Mouse (Mus musculus) intestine, postnatal 0 days (tissue): ENCODE measurements around the gene Suclg1. TPM values are rescaled to one million over a fixed set of nuclear protein-coding genes. Genes with fewer than 3 reads are reported as not detected.

Source experiments
- ATAC-seq: fragments of 200-750 bp; cut with Nextera tagmentation; 2 replicates; pipeline ENCODE4 v1.8.0; 2017; ENCODE audit warnings: mild to moderate bottlenecking, moderate TSS enrichment, moderate library complexity
- H3K27ac ChIP-seq: fragments of 300-500 bp; sonication (generic); 2 replicates; pipeline ENCODE4 v1.5.1; 2014; ENCODE audit warnings: mild to moderate bottlenecking, low read depth, low read length, moderate library complexity
- H3K27me3 ChIP-seq: fragments of 300-500 bp; sonication (generic); replicated peaks from 2 replicates; pipeline ENCODE4 v1.6.1; 2014; ENCODE audit warnings: low read length, mixed read lengths; ENCODE audit not compliant: control insufficient read depth, insufficient read depth
- H3K36me3 ChIP-seq: fragments of 300-500 bp; sonication (generic); 2 replicates; pipeline ENCODE4 v1.6.1; 2014; ENCODE audit warnings: mild to moderate bottlenecking, moderate library complexity; ENCODE audit not compliant: control insufficient read depth, insufficient read depth
- H3K4me1 ChIP-seq: fragments of 300-500 bp; sonication (generic); replicated peaks from 2 replicates; pipeline ENCODE4 v1.6.1; 2014; ENCODE audit warnings: antibody characterized with exemption, low read length, mixed read lengths; ENCODE audit not compliant: control insufficient read depth, insufficient read depth
- H3K4me2 ChIP-seq: fragments of 300-500 bp; sonication (generic); replicated peaks from 2 replicates; pipeline ENCODE4 v1.6.1; 2014; ENCODE audit warnings: low read depth, mild to moderate bottlenecking, moderate library complexity
- H3K4me3 ChIP-seq: fragments of 300-500 bp; sonication (generic); 2 replicates; pipeline ENCODE4 v1.5.1; 2014; ENCODE audit warnings: low read depth, low read length
- H3K9ac ChIP-seq: fragments of 300-500 bp; sonication (generic); 2 replicates; pipeline ENCODE4 v1.6.1; 2014; ENCODE audit warnings: mild to moderate bottlenecking, low read depth, low read length
- H3K9me3 ChIP-seq: fragments of 300-500 bp; sonication (generic); 2 replicates; pipeline ENCODE4 v1.6.1; 2016; ENCODE audit warnings: mixed run types; ENCODE audit not compliant: control insufficient read depth
- CTCF ChIP-seq: sonication (generic); IDR thresholded peaks from 2 replicates; pipeline ENCODE4 v1.5.1; 2016; ENCODE audit warnings: low read depth, mild to moderate bottlenecking, control low read depth, antibody characterized with exemption, moderate library complexity
- WGBS: fragments of 180-500 bp; shearing (Covaris S2); extraction: QIAGEN DNeasy Blood & Tissue Kit; methylation state at CpG from one replicate; pipeline ENCODE4 v1.1.7; 2014; 5-methylcytosine and 5-hydroxymethylcytosine counted together
- polyA plus RNA-seq: library from polyadenylated mRNA; unstranded; fragments of >200 nt; fragmentation: Nextera tagmentation; extraction: Ambion mirVana; gene quantifications from 2 replicates; pipeline ENCODE4 v1.2.1, GENCODE M21; 2015

Gene Suclg1
- polyA plus RNA-seq, 1 experiment from 2014 or later, result 327 TPM

- Histone ChIP-seq H3K4me2 (no peak overlapping the region), H3K27ac (no peak overlapping the region), H3K4me3 (no peak overlapping the region), H3K36me3 (no peaks in the 10 kb centered on the region), H3K4me1 (no peaks in the 10 kb centered on the region), H3K9ac (no peak overlapping the region), H3K27me3 (no peaks in the 10 kb centered on the region), H3K9me3 (no peaks in the 10 kb centered on the region)
- TF ChIP-seq CTCF, result no peak
- ATAC-seq, result no peak
- WGBS, result 48% methylated on average over 4 of the region's 4 CpGs
Measured at GRCm38 (mm10) chr6:73228408-73228807, 19.8 kb upstream of the Suclg1 start.

- TF ChIP-seq CTCF, result no peak
- no peaks in the 10 kb centered on the region for H3K36me3 ChIP-seq
- H3K4me2 ChIP-seq, result no peak overlapping the region
- 67% methylated on average over 3 of the region's 3 CpGs for WGBS
- no peaks in the 10 kb centered on the region for H3K27me3 ChIP-seq
- H3K4me3 ChIP-seq, result no peak overlapping the region
- H3K27ac ChIP-seq, result no peak overlapping the region
- no peak overlapping the region for H3K9ac ChIP-seq
- H3K4me1 ChIP-seq, result no peaks in the 10 kb centered on the region
- ATAC-seq, result no peak
- H3K9me3 ChIP-seq, result no peaks in the 10 kb centered on the region
Measured at GRCm38 (mm10) chr6:73228881-73229280, 19.3 kb upstream of the Suclg1 start.

GRCm38 (mm10) chr6:73232152-73232584 lies 16.0 kb upstream of the Suclg1 start:
- Histone ChIP-seq H3K27me3 (no peaks in the 10 kb centered on the region), H3K4me1 (no peaks in the 10 kb centered on the region), H3K27ac (no peak overlapping the region), H3K9ac (no peak overlapping the region), H3K4me2 (peak overlapping the region; percentile 47), H3K36me3 (no peaks in the 10 kb centered on the region), H3K4me3 (peak overlapping the region; percentile 11; the same call in 1 of the 2 replicates), H3K9me3 (no peaks in the 10 kb centered on the region)
- TF ChIP-seq CTCF, result no peak
- ATAC-seq, result peak; percentile 83
- WGBS, result 42% methylated on average over 12 of the region's 12 CpGs

GRCm38 (mm10) chr6:73233202-73233726 lies 14.9 kb upstream of the Suclg1 start:
- Histone ChIP-seq H3K4me3 (no peak overlapping the region), H3K9me3 (no peaks in the 10 kb centered on the region), H3K27ac (no peak overlapping the region), H3K4me2 (no peak overlapping the region), H3K9ac (no peak overlapping the region), H3K36me3 (no peaks in the 10 kb centered on the region), H3K4me1 (no peaks in the 10 kb centered on the region), H3K27me3 (no peaks in the 10 kb centered on the region)
- WGBS, result 88% methylated on average over 6 of the region's 6 CpGs
- peak; percentile 55 for TF ChIP-seq CTCF
- no peak for ATAC-seq

- no peaks in the 10 kb centered on the region for H3K27me3 ChIP-seq
- no peaks in the 10 kb centered on the region for H3K36me3 ChIP-seq
- H3K4me1 ChIP-seq, result no peaks in the 10 kb centered on the region
- no peak for ATAC-seq
- H3K4me3 ChIP-seq, result no peak overlapping the region
- H3K27ac ChIP-seq, result no peak overlapping the region
- WGBS, result 88% methylated on average over 6 of the region's 6 CpGs
- no peak overlapping the region for H3K9ac ChIP-seq
- no peak for TF ChIP-seq CTCF
- no peaks in the 10 kb centered on the region for H3K9me3 ChIP-seq
- H3K4me2 ChIP-seq, result no peak overlapping the region
Measured at GRCm38 (mm10) chr6:73234302-73234900, 13.8 kb upstream of the Suclg1 start.

GRCm38 (mm10) chr6:73235650-73236049 lies 12.5 kb upstream of the Suclg1 start:
- Histone ChIP-seq H3K4me2 (no peak overlapping the region), H3K36me3 (no peaks in the 10 kb centered on the region), H3K27me3 (no peaks in the 10 kb centered on the region), H3K9ac (no peak overlapping the region), H3K4me3 (no peak overlapping the region), H3K27ac (no peak overlapping the region), H3K9me3 (no peaks in the 10 kb centered on the region), H3K4me1 (no peaks in the 10 kb centered on the region)
- no peak for ATAC-seq
- WGBS, result 93% methylated on average over 3 of the region's 3 CpGs
- no peak for TF ChIP-seq CTCF
